Mouse (Mus musculus) cerebellum, adult (tissue): ENCODE measurements around the gene Olfr709-ps1.
"Not testable (repeated sequence)": the region's sequence is repeated elsewhere in the genome, so short reads cannot be mapped to it uniquely, and the experiment has no call there.

ENCODE experiments used
- ATAC-seq: cut with Nextera tagmentation; 2 replicates; pipeline ENCODE4 v1.9.2; 2017; ENCODE audit warnings: mild to moderate bottlenecking, moderate library complexity, mixed read lengths; ENCODE audit not compliant: insufficient number of reproducible peaks, low FRiP score, low TSS enrichment

Olfr709-ps1 gene

GRCm38 (mm10) chr7:106932119-106932518 is at the start of gene Olfr709-ps1:
Olfr709-ps1 (minus strand) TSS chr7:106932219.
- no peak for ATAC-seq

- ATAC-seq: no peak
These were observed 43.3 kb upstream of the Olfr709-ps1 start, which contains the start of gene Olfr711 for GRCm38 (mm10) chr7:106975353-106975752. Olfr711 (minus strand) TSS chr7:106975453.

- not testable (repeated sequence) for ATAC-seq
These were observed 35.5 kb upstream of the Olfr709-ps1 start for GRCm38 (mm10) chr7:106967503-106967902.

GRCm38 (mm10) chr7:106963837-106964236 is 31.8 kb upstream of the Olfr709-ps1 start, which contains the start of gene Olfr6:
Olfr6 (minus strand) TSS chr7:106963937.
- no peak for ATAC-seq

GRCm38 (mm10) chr7:106948212-106948611 is 16.2 kb upstream of the Olfr709-ps1 start, which contains the start of gene Olfr710:
Olfr710 (minus strand) TSS chr7:106948312.
- ATAC-seq: no peak

- not testable (repeated sequence) for ATAC-seq
These were observed 11.1 kb downstream of the Olfr709-ps1 start for GRCm38 (mm10) chr7:106920961-106921360.

- ATAC-seq: no peak
These were observed 24.3 kb downstream of the Olfr709-ps1 start, which contains the start of gene Olfr1532-ps1 for GRCm38 (mm10) chr7:106907676-106908075. Olfr1532-ps1 (plus strand) TSS chr7:106908001.

- ATAC-seq: not testable (repeated sequence)
These were observed 30.9 kb downstream of the Olfr709-ps1 start, which contains the start of gene Olfr707 for GRCm38 (mm10) chr7:106901141-106901540. Olfr707 (minus strand) TSS chr7:106901241.

GRCm38 (mm10) chr7:106888062-106888461 is 44.0 kb downstream of the Olfr709-ps1 start, which contains the start of gene Olfr706:
Olfr706 (minus strand) TSS chr7:106888162.
- no peak for ATAC-seq

- no peak for ATAC-seq
These were observed 55.2 kb downstream of the Olfr709-ps1 start, which contains the start of gene Olfr705 for GRCm38 (mm10) chr7:106876791-106877190. Olfr705 (minus strand) TSS chr7:106876891.
